Mouse (Mus musculus) lung, postnatal 36 days (tissue): Measurements from ENCODE around the gene Ubl5.
"Not testable (repeated sequence)": the region's sequence is repeated elsewhere in the genome, so short reads cannot be mapped to it uniquely, and the experiment has no call there.

Experiments
- DNase-seq: peaks from one replicate; pipeline ENCODE4 v3.0.0; 2022; ENCODE audit warnings: mixed read lengths

Gene Ubl5

DNA sequence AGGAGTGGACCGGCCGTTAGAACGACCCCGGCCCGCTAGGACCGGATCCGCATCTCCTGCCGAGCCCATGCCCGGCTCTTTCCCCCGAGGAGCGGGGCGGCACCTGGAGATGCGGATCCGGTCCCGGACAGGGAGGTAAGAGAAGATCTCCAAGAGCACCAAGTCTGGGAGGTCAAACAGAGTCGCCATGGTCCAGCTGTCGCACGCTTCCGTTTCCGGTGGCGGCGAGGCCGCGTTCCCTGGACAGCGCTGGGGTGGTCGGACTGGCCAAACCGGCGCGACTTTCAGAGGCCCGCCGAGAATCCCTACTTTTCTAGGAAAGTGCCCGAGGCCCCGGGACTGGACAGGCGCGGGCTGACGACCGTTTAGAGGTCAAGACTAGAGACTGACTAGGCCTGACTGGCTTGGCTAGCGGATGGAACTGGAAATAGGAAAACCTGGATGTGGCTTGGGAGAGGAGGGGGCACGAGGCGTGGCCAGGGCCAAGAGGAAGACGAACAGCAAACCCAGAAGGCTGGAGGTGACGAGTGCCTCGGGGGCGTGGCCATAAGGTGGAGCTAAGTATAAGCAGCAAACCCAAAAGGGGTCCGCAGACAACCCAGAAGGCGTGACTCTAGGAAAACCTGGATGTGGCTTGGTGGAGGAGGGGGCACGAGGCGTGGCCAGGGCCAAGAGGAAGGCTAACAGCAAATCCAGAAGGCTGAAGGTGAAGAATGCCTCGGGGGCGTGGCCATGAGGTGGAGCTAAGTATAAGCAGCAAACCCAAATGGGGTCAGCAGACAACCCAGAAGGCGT lies at the start of gene Ubl5:
Gene Ubl5, plus strand, starts transcription at position 778 of the 795 bp plus-strand sequence.
- peak; percentile 79 for DNase-seq

DNA sequence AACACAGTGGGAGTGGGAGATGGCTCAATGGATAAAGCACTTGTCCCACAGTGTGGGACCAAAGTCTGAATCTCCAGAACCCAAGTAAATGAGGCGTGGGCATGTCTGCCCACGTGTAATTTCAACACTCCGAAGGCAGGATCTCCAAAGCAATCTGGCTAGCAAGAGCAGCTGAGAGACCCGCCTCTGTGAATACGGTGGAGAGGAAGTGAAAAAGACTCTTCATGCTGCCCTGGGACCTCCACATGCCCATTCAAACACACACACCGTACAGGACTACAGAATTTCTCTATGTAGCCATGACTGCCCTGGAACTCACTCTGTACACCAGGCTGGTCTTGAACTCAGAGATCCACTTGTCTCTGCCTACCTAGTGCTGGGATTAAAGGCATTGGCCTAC lies 41.4 kb upstream of the Ubl5 start:
- DNase-seq: no peak

DNA sequence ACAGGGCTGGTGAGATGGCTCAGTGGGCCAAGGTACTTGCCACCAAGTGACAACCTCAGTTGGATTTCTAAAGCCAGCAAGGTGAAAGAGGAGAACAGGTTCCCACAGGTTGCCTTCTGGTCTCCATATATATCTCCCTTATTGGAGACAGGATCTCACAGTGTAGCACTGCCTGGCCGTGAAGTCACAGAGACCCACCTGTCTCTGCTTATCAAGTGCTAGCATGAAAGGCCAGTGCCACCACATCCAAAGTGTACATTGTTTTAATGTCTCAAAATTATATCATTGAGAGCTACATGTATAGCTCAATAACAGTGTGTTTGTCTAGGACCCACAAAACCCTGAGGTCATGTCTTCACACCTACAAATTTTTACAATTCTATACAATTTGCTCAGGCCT lies 36.4 kb upstream of the Ubl5 start:
- no peak for DNase-seq

DNA sequence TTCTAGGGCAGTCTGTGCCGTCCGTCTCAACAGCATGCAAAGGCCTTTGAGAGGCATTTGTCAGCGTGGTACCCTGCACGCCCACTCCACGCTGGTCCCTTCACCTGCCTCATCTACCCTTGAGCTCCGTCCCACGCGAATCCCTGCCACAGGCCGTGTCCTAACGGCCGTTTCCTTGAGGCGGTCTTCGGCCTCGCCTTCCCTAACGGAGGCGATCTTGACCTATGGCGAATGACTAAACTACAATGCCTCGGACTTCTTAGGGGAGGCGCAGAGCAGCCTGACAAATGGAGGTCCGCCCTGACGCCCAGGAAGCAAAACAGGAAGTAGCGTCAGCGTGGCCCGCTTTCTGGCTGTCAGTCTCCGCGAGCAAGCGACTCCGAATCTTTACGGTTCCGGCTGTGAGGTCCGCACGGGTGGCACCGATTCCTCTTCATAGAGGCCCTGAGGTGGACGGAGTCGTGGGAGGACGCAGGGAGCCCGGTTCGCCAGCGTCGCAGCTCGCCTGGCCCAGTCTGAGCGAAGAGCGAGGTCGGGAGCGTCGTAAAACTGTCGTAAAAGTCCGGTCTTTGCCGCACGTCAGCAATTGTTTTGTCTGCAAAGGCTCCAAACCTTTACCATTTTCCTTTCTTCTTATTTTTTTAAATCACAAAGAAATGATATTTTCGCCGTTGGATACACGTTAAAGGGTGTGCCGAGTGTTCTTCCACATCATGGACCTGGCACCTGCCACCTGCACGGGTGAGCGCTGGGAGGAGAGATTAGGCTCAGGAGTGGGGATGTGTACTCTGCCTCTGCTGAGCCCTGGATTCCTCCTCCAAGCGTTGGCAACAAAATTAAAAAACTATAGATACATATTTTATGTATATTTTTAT lies 35.3 kb upstream of the Ubl5 start:
- peak; percentile 91 for DNase-seq

DNA sequence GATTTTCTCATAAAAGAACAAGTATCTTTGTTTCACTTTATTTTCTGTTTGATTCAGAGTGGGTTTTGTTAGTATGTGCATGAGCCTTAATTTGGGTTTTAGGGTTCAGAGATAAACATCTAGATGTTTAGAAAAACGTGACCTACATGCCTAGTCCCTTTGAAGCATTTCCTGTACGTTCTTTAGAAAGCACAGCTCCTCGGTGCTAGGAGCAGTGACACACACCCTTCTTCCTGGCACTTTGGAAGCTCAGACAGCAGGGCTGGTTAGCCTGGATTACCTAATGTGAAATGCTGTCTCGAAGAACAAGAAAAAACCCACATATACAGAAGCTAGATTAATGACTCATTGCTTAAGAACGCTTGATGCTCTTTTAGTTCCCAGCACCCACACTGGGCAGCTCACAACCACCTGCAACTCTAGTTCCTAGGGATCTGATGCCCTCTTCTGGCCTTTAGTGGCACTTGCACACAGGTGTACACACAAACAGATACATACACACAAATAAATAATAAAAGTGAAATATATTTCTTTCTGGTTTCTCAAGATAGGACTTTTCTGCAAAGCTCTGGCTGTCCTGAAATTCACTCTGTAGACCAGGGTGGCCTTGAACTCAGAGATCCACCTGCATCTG lies 32.7 kb upstream of the Ubl5 start:
- DNase-seq: no peak

DNA sequence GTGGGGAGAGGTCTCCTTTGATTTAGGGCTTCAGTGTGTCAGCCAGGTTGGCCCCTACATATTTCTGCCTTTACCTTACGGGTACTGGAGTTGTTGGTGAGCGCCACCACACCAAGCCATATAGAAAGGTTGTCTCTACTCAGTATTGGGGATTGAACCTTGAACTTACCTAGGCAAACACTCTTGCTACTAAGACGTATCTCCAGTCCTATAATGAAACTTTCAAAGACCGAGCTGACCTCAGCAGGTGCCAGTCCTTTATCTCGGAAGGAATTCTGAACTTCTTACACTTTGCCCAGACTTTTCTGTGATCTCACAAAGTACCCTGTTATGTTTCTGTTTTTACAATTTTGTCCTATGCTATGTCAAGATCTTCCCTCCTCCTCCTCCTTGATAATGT lies 30.7 kb upstream of the Ubl5 start:
- no peak for DNase-seq

DNA sequence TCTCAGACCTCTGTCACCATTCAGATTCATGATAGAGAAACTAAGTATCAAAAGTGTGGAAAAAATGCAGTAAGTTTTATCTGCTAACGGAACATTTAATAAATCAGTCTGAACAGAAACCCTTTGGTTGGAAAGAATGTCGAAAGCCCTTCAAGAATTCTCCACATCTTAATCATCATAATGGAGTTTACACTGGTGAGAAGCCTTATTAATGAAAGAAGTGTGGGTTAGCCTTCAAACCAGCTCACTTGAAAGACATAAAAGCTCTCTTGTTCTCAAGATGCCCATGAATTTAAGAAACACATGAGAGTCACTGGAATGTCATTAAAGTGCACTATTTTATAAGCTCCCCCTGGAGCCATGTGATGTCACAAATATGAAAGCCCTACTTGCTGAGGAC lies 26.0 kb upstream of the Ubl5 start:
- DNase-seq: peak; percentile 15

DNA sequence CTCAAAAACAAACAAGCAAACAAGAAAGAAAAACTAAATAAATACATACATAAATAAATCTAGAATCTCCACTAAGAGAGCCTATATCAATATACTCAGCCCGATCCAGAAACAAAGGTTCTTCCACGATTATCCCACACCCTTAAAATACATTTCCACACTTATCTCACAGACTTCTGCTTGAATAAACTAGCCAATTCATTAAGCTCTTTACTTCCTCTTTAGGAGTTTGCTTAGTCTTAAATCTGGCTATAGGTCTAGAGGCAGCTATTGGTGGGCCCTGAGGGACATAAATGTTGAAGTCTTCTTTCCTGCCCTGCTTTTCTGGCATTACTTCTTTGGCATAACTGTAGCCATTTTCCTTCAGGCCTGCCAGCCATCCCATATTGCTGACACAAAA lies 11.3 kb upstream of the Ubl5 start:
- no peak for DNase-seq

DNA sequence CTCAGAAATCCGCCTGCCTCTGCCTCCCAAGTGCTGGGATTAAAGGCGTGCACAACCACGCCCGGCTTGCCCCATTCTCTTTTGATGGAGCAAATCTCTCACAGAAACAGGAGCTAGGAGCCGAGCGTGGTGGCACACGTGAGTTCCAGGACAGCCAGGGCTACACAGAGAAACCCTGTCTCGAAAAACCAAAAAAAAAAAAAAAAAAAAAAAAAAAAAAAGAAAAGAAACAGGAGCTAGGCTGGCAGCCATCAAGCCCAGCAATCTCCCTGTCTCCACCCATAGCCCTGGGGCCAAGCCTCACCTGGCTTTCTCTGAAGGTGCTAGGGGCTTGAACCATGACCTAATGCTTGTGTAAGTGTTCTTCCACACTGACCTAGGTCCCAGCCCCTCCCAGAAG lies 7.0 kb upstream of the Ubl5 start:
- DNase-seq: not testable (repeated sequence)

DNA sequence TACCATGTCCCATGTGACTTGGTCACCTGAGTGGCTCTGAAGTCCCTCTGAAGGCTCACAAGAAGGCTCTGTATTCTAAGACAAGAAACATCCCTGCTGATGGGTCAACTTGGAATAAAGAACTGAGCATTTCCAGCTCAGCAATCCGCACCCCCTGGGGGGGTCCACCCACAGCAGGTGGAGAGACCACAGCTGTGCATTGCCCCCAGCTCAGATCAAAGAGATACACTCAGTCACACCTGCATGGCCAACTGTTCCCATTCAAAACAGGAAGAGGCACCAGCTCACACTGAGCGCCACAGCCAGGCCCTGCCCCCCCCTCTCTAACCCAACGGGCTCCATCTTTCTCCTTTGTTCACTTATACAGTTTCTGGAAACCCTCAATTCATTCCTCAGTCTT lies 6.4 kb upstream of the Ubl5 start:
- DNase-seq: peak; percentile 5

DNA sequence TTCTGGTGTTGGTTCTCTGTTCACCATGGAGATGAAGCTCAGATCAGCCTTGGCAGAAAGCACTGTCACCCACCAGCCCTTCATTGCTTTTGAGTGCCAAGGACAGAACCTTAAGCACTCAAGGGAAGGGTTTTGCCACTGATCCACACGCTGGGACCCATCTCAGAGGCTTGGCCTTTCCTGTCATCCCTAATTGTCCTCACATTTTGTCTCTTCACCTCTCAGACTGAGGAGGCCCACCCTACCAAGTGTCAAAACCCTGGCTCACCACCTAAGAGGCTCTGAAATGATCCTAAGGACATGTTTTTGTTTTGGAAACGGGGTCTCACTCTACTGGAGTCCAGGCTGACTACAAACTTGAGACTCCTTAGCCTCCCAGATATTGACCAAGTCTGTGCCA lies 5.9 kb upstream of the Ubl5 start:
- no peak for DNase-seq

DNA sequence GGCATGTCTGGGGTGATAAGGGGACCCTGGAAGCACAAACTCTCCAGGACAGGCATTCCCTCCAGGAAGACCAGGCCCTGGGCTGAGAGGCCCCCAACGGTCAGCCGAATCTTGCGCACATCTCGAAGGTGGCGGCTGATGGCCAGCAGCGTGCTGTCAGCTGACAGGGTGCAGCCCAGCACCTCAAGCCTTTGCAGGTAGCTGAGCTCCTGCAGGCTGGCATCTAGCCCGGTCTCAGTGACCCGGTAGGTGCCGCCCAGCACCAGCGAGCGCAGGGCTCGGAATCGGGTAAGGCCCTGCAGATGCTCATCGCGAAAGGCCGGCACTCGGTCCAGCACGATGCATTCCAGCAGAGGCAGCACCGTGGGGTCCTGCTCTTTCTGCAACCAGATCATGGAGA lies 4.1 kb upstream of the Ubl5 start:
- DNase-seq: no peak

DNA sequence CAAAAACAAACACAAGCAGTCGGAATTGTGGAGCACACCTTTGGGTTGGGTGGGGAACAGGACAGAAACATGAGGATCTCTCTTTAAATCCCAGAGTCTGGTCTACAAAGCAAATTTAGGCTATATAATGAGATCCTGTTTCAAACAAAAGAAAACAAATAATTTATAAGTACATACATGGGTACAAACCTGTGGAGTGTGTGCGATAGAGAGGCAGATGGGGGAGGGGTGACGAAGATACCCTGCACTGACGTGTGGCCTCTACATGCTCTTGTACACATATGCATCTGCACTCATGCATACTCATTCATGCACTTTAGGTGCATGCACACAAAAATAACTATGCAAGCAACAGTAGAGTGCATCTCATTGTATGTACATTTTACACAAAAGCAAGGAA lies 3.2 kb upstream of the Ubl5 start:
- no peak for DNase-seq

DNA sequence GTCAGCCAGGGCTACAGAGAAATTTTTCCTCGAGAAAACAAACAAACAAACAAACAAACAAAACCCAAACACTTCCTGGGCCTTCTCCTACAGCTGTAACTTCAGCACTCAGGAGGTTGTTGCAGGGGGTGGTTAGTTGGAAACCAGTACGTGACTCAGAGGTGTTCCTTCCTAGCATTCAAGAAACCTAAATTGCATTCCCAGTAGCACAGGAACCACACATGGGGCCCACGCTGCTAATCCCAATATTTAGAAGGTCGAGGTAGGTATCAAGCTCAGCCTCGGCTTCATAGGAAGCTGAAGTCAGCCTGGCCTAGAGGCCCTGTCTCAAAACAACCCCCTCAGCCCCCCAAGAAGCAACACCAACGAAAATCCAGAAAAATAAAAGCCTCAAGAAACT lies 1.2 kb upstream of the Ubl5 start:
- no peak for DNase-seq

DNA sequence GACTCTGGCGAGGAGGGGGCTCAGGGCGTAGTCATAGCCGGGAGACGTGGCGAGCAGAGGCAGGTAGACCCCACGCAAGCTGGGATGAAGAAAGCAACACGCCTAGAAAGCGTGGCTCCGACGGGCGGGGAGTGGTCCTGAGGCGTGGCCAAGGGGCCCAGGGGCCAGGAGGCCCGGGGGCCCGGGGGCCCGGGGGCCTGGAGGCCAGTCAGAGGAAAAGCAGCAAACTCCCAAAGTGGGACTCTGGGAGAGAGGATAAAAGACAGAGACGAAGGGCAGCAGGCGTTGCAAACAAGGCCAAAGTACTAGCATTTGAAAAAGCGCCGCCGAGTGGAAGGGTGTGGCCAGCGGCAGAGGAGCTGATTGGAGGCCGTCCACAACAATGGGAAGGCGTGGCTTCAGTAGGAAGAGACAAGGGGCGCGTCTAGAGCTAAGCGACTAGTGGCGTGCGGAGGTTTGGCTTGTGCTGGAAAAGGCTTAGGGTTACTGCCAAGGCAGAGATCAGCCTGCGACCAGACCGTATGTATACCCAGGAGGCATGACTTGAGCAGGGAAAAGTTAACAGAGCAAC lies 303 bp downstream of the Ubl5 start:
- peak; percentile 94 for DNase-seq

DNA sequence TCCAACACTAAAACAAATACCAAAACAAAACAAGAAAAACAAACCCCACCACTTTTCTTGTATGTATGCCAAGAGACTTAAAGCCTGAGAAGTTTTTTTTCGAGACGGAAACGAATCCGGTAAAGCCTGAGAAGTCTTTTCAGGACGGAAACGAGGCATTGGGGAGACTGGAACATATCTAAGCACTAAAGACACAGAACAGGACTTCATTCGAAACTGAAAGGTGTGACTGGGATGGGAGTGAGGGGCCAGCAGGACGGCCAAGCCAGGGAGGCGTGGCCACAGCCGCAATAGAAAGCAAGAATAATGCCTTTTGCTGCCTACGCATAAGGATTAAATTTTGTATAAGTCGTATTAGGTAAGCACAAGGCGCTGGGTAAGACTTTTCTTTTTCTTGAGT lies 1.1 kb downstream of the Ubl5 start:
- DNase-seq: peak; percentile 10

DNA sequence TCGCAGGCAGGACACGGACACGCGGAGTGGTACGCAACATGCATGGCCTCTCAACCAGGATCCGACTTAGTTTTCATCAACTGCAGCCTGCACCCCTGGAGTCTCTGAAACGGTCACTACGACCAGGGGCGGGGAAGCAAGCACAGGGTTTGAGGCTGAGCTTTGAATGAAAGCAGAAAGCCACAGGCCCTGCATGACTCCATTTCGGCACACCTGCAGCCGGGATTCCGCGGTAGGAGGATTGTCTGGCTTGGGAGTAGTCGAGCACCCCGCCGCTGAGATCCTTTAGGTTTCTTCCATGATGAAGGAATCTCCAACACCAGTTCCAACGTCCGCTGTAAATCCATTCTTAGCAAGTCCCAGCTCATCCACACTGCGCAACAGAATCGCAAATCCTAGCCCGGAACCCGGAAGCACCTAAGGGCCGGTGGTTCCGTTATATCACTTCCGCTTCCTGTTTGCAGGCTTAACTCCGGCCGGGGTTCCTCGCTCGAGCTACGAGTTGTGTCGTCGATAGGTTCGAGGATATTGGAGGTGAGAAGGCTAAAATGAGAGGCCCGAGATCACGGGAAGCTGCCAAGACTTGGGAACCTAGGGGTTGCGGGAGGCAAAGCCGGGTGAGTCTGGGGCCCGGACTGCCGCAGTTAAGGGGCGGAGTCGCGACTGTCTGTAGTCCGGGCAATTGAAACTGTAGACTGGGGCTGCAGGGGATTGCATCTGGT lies 1.8 kb downstream of the Ubl5 start, which contains the start of gene Fbxl12:
Gene Fbxl12, minus strand, starts transcription at position 408 of the 722 bp plus-strand sequence.
- DNase-seq: peak; percentile 86

DNA sequence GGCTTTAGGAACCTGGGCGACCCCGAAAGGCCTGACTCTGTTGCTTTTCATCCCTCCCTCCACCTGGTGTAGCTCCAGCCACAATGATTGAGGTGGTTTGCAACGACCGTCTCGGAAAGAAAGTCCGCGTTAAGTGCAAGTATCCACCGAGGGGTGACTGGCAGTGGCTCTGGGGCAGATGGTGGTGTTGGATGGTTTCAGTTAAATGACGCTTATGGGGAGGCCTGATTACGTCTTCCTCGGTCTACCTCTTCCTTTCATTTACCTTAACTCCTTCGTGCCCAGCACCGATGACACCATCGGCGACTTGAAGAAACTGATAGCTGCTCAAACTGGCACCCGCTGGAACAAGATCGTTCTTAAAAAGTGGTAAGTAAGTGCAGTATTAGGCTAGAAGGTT lies 2.4 kb downstream of the Ubl5 start:
- peak; percentile 22 for DNase-seq

DNA sequence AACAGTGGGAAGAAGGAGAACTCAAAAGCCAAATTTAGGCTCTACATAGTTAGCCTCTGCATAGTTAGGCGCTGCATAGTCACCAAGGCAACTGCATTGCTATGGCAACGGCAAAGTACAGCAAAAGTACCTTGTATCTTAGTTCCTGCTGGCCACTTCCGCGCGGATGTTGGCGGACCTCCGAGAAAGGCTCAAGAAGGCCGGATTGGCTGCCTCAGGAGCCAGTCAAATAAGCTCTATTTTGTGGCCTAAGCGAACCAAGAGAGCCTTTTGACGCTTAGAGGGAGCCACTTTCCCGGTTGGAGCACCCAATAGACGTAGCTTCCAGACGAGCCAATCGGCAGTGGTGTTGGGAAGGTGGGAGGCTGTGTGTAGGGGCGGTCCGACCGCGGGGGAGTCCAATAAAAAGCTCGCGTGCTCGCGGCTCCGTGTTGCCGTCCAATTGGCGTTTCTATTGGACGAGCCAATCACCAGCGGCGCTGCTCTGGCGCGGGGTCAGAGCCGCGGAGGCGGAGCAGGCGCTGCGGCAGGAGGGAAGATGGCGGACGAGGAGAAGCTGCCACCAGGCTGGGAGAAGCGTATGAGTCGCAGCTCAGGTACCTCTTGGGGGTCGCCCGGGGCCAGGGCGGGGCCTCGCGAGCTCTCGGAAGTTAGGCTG lies 9.1 kb downstream of the Ubl5 start, which contains the start of gene Pin1:
Gene Pin1, plus strand, starts transcription at position 494 of the 658 bp plus-strand sequence.
- peak; percentile 100 for DNase-seq

DNA sequence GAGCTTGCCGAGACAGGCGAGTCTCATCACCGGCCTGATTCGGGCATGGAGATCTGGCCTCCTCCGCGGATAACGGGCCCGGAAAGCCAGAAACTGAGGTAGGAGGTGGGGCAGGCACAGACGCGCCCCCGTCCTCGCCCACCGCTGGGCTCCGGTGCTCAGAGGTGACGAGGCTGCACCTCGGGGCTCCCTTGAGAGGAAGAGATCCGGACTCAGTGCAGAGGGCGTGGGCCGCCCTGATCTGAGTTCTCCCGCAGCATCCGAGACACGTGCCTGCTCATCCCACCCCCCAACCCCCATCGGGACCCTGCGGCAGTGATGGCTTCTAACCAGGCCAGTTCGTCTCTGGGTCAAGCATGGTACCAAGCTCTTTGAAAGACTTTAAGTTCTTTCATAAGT lies 9.6 kb downstream of the Ubl5 start:
- no peak for DNase-seq

DNA sequence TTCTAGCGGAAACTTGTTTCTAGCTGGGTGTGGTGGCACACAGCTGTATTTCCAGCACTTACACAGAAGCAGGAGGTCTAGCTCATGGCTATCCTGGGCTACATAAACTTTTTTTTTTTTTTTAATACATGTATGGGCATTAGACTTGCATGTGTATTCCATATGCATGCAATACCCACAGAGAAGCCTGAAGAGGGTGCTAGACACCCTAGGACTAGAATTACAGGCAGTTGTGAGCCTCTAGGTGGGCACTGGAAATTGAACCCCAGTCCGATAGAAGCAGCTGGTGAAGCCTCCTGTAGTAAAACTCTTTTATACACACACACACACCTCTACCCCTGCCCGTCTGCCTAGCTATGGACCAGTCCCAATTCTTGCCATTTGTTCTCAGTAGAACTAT lies 11.2 kb downstream of the Ubl5 start:
- no peak for DNase-seq

DNA sequence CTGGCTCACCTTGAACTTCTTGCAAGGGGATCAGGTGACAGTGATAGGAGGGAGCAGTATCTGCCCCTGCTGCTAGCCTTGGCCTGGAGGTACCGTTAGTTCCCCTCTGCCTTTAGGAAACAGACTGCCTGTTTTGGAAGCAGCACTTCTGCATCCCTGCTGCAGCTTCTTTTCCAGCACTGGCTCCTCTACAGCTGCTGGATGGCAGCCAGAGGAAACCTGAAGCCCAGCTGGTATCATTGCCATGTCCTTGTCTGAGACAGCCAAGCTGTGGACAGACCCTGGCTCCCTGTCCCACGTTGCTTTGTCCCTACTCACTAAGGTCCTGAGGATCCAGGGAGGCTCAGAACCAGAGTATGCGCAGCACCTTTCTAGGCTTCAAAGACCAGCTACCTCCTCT lies 14.9 kb downstream of the Ubl5 start:
- no peak for DNase-seq
